Mouse (Mus musculus) forebrain, embryonic 15.5 days (tissue): ENCODE results near the gene Rusc1. TPM values are rescaled to one million over a fixed set of nuclear protein-coding genes. Genes with fewer than 3 reads are reported as not detected.
A peak's percentile ranks its signal among the peaks of the same experiment; 100 is the strongest.

Experiments used
- ATAC-seq: fragments of 200-750 bp; cut with Nextera tagmentation; replicated peaks from 2 replicates; pipeline ENCODE4 v1.8.0; 2017; ENCODE audit warnings: mild to moderate bottlenecking, moderate TSS enrichment, moderate library complexity
- H3K27ac ChIP-seq: fragments of 300-500 bp; sonication (generic); replicated peaks from 2 replicates; pipeline ENCODE4 v1.5.1; 2015; ENCODE audit warnings: mild to moderate bottlenecking, inconsistent platforms
- H3K27me3 ChIP-seq: fragments of 300-500 bp; sonication (generic); 2 replicates; pipeline ENCODE4 v1.6.1; 2015; ENCODE audit warnings: inconsistent platforms
- H3K36me3 ChIP-seq: fragments of 300-500 bp; sonication (generic); 2 replicates; pipeline ENCODE4 v1.6.1; 2015; ENCODE audit warnings: mild to moderate bottlenecking, inconsistent platforms
- H3K4me1 ChIP-seq: fragments of 300-500 bp; sonication (generic); 2 replicates; pipeline ENCODE4 v1.6.1; 2015; ENCODE audit warnings: inconsistent platforms
- H3K4me2 ChIP-seq: fragments of 300-500 bp; sonication (generic); replicated peaks from 2 replicates; pipeline ENCODE4 v1.6.1; 2015; ENCODE audit warnings: mild to moderate bottlenecking, inconsistent platforms
- H3K4me3 ChIP-seq: fragments of 300-500 bp; sonication (generic); 2 replicates; pipeline ENCODE4 v1.5.1; 2015; ENCODE audit warnings: mild to moderate bottlenecking, inconsistent platforms
- H3K9ac ChIP-seq: fragments of 300-500 bp; sonication (generic); replicated peaks from 2 replicates; pipeline ENCODE4 v1.6.1; 2015; ENCODE audit warnings: mild to moderate bottlenecking, inconsistent platforms
- H3K9me3 ChIP-seq: fragments of 300-500 bp; sonication (generic); 2 replicates; pipeline ENCODE4 v1.6.1; 2016; ENCODE audit warnings: inconsistent platforms
- WGBS: fragments of 180-500 bp; shearing (Covaris S2); methylation state at CpG from one replicate; pipeline ENCODE4 v1.1.7; 2015; ENCODE audit warnings: mixed read lengths; 5-methylcytosine and 5-hydroxymethylcytosine counted together
- polyA plus RNA-seq: library from polyadenylated mRNA; unstranded; fragments of >200 nt; fragmentation: Nextera tagmentation; extraction: Ambion mirVana; gene quantifications from 2 replicates; pipeline ENCODE4 v1.2.1, GENCODE M21; 2015

Gene Rusc1
- polyA plus RNA-seq, result 74.8 and 76.2 TPM in 2 replicates

DNA sequence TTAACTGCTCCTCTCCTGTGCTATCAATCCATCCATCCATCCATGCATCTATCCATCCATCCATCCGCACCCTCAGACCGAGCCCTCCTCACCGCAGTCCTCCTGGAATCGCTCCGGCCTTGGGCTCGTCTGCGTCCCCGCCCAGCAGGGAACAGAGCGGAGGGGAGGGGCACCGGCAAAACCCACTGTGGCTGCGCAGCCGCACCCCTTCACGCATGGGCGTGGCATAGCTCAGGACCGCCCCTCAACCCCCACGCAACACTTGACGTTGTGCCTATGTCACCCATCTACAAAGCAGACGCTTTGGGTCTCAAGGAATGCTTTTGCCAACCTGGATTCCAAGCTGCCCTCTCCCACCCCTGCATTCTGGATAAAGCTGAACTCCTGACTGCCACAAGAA lies at the start of gene Rusc1:
Gene Rusc1, minus strand, starts transcription at position 137 of the 400 bp plus-strand sequence.
- peaks cover 4% of the 10 kb centered on the region; the same call in 1 of the 2 replicates for H3K27me3 ChIP-seq
- peaks cover 39% of the 10 kb centered on the region for H3K36me3 ChIP-seq
- ATAC-seq, result peak; percentile 82
- no peaks in the 10 kb centered on the region for H3K9me3 ChIP-seq
- H3K27ac ChIP-seq, result peak within 1 kb of the TSS; percentile 83
- peak within 1 kb of the TSS; percentile 83 for H3K4me2 ChIP-seq
- H3K4me3 ChIP-seq, result peak within 1 kb of the TSS; percentile 81
- 3% methylated on average over 18 of the region's 18 CpGs for WGBS
- H3K4me1 ChIP-seq, result peaks cover 29% of the 10 kb centered on the region
- peak within 1 kb of the TSS; percentile 76 for H3K9ac ChIP-seq

DNA sequence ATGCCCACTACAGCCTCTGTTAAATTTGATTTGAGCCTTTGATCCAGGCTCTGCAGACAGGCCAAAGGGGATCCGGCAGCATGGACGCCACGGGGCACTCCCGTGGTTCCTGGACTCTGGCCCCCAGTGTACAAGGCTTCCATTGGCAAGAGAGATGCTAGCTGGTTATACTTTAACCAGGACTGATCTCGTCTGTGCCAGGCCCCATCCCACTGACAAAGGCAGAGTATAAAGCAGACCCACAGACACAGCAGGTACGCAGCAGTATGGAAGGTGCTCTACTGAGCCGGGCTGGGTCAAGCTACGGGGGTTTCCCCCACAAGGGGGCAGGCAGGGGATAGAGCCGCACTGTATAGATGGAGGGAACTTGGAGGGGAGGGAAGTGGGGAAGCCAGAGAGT lies 43.3 kb upstream of the Rusc1 start:
- ATAC-seq, result no peak
- WGBS, result 42% methylated on average over 9 of the region's 9 CpGs
- Histone ChIP-seq H3K27ac (no peak overlapping the region), H3K4me2 (no peak overlapping the region), H3K36me3 (no peaks in the 10 kb centered on the region), H3K9me3 (no peaks in the 10 kb centered on the region), H3K27me3 (no peaks in the 10 kb centered on the region), H3K9ac (no peak overlapping the region), H3K4me3 (no peak overlapping the region), H3K4me1 (peaks cover 6% of the 10 kb centered on the region; the same call in 1 of the 2 replicates)

- no peaks in the 10 kb centered on the region for H3K36me3 ChIP-seq
- H3K9ac ChIP-seq, result no peak within 1 kb of the TSS
- no peak within 1 kb of the TSS for H3K4me2 ChIP-seq
- WGBS, result 55% methylated on average over 3 of the region's 3 CpGs
- ATAC-seq, result no peak
- H3K9me3 ChIP-seq, result no peaks in the 10 kb centered on the region
- H3K27ac ChIP-seq, result no peak within 1 kb of the TSS
- H3K27me3 ChIP-seq, result no peaks in the 10 kb centered on the region
- peaks cover 6% of the 10 kb centered on the region; the same call in 1 of the 2 replicates for H3K4me1 ChIP-seq
- H3K4me3 ChIP-seq, result no peak within 1 kb of the TSS
Measured at GRCm38 (mm10) chr3:89135958-89136357, 42.8 kb upstream of the Rusc1 start, which contains the start of gene Pklr. TSS of gene Pklr (plus strand) at chr3:89136142.

- ATAC-seq, result no peak
- Histone ChIP-seq H3K9me3 (no peaks in the 10 kb centered on the region), H3K27me3 (no peaks in the 10 kb centered on the region), H3K36me3 (no peaks in the 10 kb centered on the region), H3K9ac (no peak overlapping the region), H3K4me2 (no peak overlapping the region), H3K4me1 (peaks cover 6% of the 10 kb centered on the region; the same call in 1 of the 2 replicates), H3K4me3 (no peak overlapping the region), H3K27ac (no peak overlapping the region)
- 95% methylated on average over 1 of the region's 1 CpGs for WGBS
Measured at GRCm38 (mm10) chr3:89133752-89134151, 40.6 kb upstream of the Rusc1 start.

GRCm38 (mm10) chr3:89133063-89133450 lies 39.9 kb upstream of the Rusc1 start:
- H3K36me3 ChIP-seq, result no peaks in the 10 kb centered on the region
- H3K4me2 ChIP-seq, result no peak overlapping the region
- H3K4me1 ChIP-seq, result peaks cover 6% of the 10 kb centered on the region; the same call in 1 of the 2 replicates
- no peaks in the 10 kb centered on the region for H3K27me3 ChIP-seq
- H3K27ac ChIP-seq, result no peak overlapping the region
- H3K9me3 ChIP-seq, result no peaks in the 10 kb centered on the region
- 81% methylated on average over 7 of the region's 7 CpGs for WGBS
- no peak overlapping the region for H3K4me3 ChIP-seq
- H3K9ac ChIP-seq, result no peak overlapping the region
- ATAC-seq, result no peak

GRCm38 (mm10) chr3:89132285-89133062 lies 39.4 kb upstream of the Rusc1 start:
- H3K27me3 ChIP-seq, result no peaks in the 10 kb centered on the region
- peak; percentile 60; the same call in 1 of the 2 replicates for ATAC-seq
- no peaks in the 10 kb centered on the region for H3K9me3 ChIP-seq
- 18% methylated on average over 29 of the region's 30 CpGs for WGBS
- peak overlapping the region; percentile 55 for H3K4me2 ChIP-seq
- H3K36me3 ChIP-seq, result no peaks in the 10 kb centered on the region
- peaks cover 6% of the 10 kb centered on the region; the same call in 1 of the 2 replicates for H3K4me1 ChIP-seq
- no peak overlapping the region for H3K27ac ChIP-seq
- peak overlapping the region; percentile 32 for H3K4me3 ChIP-seq
- peak overlapping the region; percentile 33 for H3K9ac ChIP-seq

DNA sequence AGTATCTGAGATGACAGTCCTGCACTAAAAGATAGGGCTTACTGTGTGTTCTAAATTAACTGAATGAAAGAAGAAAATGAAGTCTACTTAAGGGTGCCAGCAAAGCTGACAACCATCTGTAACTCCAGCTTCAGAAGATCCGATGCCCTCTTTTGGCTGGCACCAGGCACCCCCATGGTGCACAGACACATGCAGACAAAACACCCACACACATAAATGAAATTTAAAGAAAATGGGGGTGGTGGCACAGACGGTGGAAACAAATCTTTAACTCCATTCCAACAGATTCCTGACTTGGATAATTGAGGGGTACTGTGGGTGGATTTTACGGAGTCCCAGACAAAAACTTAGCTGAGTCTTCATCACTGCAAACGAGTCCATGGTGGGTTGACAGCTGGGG lies 38.7 kb upstream of the Rusc1 start:
- H3K27me3 ChIP-seq, result no peaks in the 10 kb centered on the region
- no peaks in the 10 kb centered on the region for H3K36me3 ChIP-seq
- no peak; the same call in 1 of the 2 replicates for ATAC-seq
- no peak overlapping the region for H3K9ac ChIP-seq
- peaks cover 6% of the 10 kb centered on the region; the same call in 1 of the 2 replicates for H3K4me1 ChIP-seq
- no peak overlapping the region for H3K27ac ChIP-seq
- H3K4me2 ChIP-seq, result peak overlapping the region; percentile 55
- 24% methylated on average over 4 of the region's 4 CpGs for WGBS
- H3K4me3 ChIP-seq, result no peak overlapping the region
- H3K9me3 ChIP-seq, result no peaks in the 10 kb centered on the region

- Histone ChIP-seq H3K4me3 (no peak overlapping the region), H3K9ac (no peak overlapping the region), H3K9me3 (no peaks in the 10 kb centered on the region), H3K36me3 (no peaks in the 10 kb centered on the region), H3K27me3 (no peaks in the 10 kb centered on the region), H3K4me1 (peaks cover 6% of the 10 kb centered on the region; the same call in 1 of the 2 replicates), H3K27ac (no peak overlapping the region), H3K4me2 (no peak overlapping the region)
- no peak for ATAC-seq
- 88% methylated on average over 3 of the region's 3 CpGs for WGBS
Measured at GRCm38 (mm10) chr3:89129908-89130307, 36.8 kb upstream of the Rusc1 start.

DNA sequence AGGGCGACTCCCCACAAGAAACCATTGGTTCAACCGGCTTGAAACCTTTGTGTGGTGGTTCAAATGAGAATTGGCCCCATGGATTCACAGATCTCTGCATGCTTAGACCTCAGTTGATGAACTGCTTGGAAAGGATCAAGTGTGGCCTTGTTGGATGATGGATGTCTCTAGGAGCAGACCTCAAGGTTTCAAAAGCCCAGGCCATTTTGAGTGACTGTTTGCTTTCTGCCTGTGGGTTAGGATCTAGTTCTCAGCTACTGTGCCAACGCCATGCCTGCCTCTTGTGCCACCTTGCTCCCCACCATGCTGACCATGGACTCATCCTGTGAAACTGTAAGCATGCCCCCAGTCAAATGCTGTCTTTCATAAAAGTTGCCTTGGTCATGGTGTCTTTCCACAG lies 32.9 kb upstream of the Rusc1 start:
- Histone ChIP-seq H3K4me3 (no peak overlapping the region), H3K4me2 (no peak overlapping the region), H3K27me3 (no peaks in the 10 kb centered on the region), H3K9ac (no peak overlapping the region), H3K27ac (no peak overlapping the region), H3K4me1 (no peaks in the 10 kb centered on the region), H3K9me3 (no peaks in the 10 kb centered on the region), H3K36me3 (no peaks in the 10 kb centered on the region)
- no peak for ATAC-seq
- whole genome bisulfite sequencing, result 93% methylated on average over 3 of the region's 3 CpGs

DNA sequence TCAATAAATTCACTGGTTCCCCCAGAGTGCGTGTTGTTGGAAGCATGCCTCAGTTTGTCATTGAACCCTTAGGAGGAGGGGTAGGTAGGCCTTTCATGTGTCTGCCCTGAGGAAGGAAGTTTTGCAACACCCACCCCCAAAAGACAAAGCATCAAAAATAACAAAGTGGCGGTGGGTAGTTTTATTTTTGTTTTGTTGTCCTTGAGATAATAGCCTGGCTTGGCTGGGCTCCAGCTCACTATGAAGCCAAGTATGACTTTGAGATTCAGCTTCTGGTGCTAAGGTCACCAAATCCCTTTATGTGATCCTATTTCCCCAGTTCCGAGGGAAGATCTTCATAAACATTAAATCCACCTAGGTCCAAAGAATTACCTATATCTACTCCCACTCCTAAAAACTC lies 31.1 kb upstream of the Rusc1 start:
- WGBS, result 86% methylated on average over 3 of the region's 3 CpGs
- H3K4me1 ChIP-seq, result no peaks in the 10 kb centered on the region
- H3K9me3 ChIP-seq, result no peaks in the 10 kb centered on the region
- no peak for ATAC-seq
- H3K27me3 ChIP-seq, result no peaks in the 10 kb centered on the region
- no peaks in the 10 kb centered on the region for H3K36me3 ChIP-seq
- H3K9ac ChIP-seq, result no peak overlapping the region
- H3K27ac ChIP-seq, result no peak overlapping the region
- H3K4me2 ChIP-seq, result no peak overlapping the region
- no peak overlapping the region for H3K4me3 ChIP-seq

GRCm38 (mm10) chr3:89123313-89123712 lies 30.2 kb upstream of the Rusc1 start:
- no peaks in the 10 kb centered on the region for H3K36me3 ChIP-seq
- WGBS, result 89% methylated on average over 2 of the region's 2 CpGs
- ATAC-seq, result no peak
- H3K4me2 ChIP-seq, result no peak overlapping the region
- no peak overlapping the region for H3K27ac ChIP-seq
- no peaks in the 10 kb centered on the region for H3K9me3 ChIP-seq
- H3K9ac ChIP-seq, result no peak overlapping the region
- H3K4me3 ChIP-seq, result no peak overlapping the region
- H3K27me3 ChIP-seq, result no peaks in the 10 kb centered on the region
- H3K4me1 ChIP-seq, result no peaks in the 10 kb centered on the region

GRCm38 (mm10) chr3:89115522-89115921 lies 22.4 kb upstream of the Rusc1 start:
- Histone ChIP-seq H3K9ac (no peak overlapping the region), H3K36me3 (no peaks in the 10 kb centered on the region), H3K4me1 (no peaks in the 10 kb centered on the region), H3K9me3 (no peaks in the 10 kb centered on the region), H3K27me3 (no peaks in the 10 kb centered on the region), H3K4me2 (no peak overlapping the region), H3K27ac (no peak overlapping the region), H3K4me3 (no peak overlapping the region)
- WGBS, result 8% methylated on average over 2 of the region's 2 CpGs
- ATAC-seq, result no peak
